Mouse (Mus musculus): ENCODE measurements around the gene Ip6k3.

DNA sequence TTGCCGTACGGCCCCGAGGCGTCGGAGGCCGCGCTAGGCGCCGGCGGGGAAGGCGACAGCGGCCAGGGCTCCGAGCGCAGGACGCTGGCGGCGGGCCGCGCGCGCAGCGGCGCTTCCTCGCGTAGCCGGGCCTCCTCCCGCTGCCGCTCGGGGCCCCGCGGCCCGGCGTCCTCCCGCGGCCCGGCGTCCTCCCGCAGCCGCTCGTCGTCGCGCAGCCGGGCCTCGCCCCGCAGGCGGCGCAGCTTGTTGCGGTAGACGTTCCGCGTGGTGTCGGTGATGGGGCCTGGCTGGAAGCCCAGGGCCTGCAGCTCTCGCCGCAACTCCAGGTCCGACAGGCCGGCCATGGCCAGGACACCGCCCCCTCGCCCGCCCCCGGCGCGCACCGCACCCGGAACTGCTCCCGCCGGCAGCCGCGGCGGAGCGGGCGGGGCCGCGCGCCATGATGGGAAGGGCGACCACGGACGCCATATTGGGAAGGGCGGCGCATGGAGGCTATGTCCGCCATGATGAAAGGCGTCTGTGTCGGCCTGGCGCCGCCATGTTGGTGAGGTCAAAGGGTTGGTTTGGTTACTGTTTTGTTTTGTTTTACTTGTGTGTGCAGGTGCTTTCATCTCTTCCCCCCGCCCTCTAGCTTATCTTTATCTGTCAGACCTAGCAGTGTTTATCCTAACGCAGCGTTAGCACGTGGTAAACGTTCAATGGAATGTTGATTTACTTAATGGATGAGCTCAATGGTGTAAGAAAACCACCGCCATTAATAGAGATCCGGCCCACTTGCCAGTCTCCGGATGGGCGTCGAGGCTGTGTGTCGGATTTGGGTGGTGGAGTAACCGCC, 36.7 kb upstream of the Ip6k3 start, which contains the start of gene Lemd2:
- TF ChIP-seq MAX (IDR thresholded peaks at IDR 0.05; ENCODE audit: low read depth) (no peak), POLR2A (IDR thresholded peaks at IDR 0.05; ENCODE audit: insufficient read length, low read depth) (peak; percentile 88), USF1 (IDR thresholded peaks at IDR 0.05; ENCODE audit: low read depth) (no peak), POLR2AphosphoS2 (IDR thresholded peaks at IDR 0.05; ENCODE audit: insufficient read length, low read depth) (peak; percentile 79), MYOG (IDR thresholded peaks at IDR 0.05; ENCODE audit: control insufficient read depth in 1 of 3, insufficient read depth in 1 of 3, insufficient read length in 2 of 3, low read depth in 2 of 3) (peak in 2 of 3 experiments; percentile 26 to 49), MYOD1 (IDR thresholded peaks at IDR 0.05; ENCODE audit: control insufficient read depth in 1 of 3, insufficient read length in 2 of 3, low read depth in 2 of 3) (peak in 1 of 3 experiments; percentile 51), TCF12 (IDR thresholded peaks at IDR 0.05; ENCODE audit: insufficient read depth, poor library complexity, severe bottlenecking) (no peak), CEBPB (IDR thresholded peaks at IDR 0.05; ENCODE audit: insufficient read depth, poor library complexity, severe bottlenecking) (no peak)

Measured in myocyte (in vitro differentiated cells).